Mouse (Mus musculus) small intestine, adult 2 months (tissue): ENCODE results near the gene R3hdm2. TPM values are rescaled to one million over a fixed set of nuclear protein-coding genes. Genes with fewer than 3 reads are reported as not detected.

Experiments
- H3K27ac ChIP-seq: fragments of 200-500 bp; 2 replicates; pipeline ENCODE4 v1.5.1; 2012; ENCODE audit warnings: low read depth, low read length, control low read depth, inconsistent platforms; ENCODE audit not compliant: insufficient read depth
- H3K27me3 ChIP-seq: fragments of 200-500 bp; 2 replicates; pipeline ENCODE4 v1.6.1; 2012; ENCODE audit warnings: mild to moderate bottlenecking, moderate library complexity, low read length, inconsistent platforms; ENCODE audit not compliant: control insufficient read depth, insufficient read depth
- H3K36me3 ChIP-seq: fragments of 200-500 bp; 2 replicates; pipeline ENCODE4 v1.6.1; 2012; ENCODE audit warnings: mild to moderate bottlenecking, low read length, control low read depth, inconsistent platforms; ENCODE audit not compliant: control insufficient read depth, insufficient read depth
- H3K4me1 ChIP-seq: fragments of 200-500 bp; 2 replicates; pipeline ENCODE4 v1.6.1; 2012; ENCODE audit warnings: low read length, inconsistent platforms, mixed read lengths; ENCODE audit not compliant: control insufficient read depth, insufficient read depth, insufficient read length
- H3K4me3 ChIP-seq: fragments of 200-500 bp; 2 replicates; pipeline ENCODE4 v1.5.1; 2012; ENCODE audit warnings: low read depth, mild to moderate bottlenecking, control low read depth, inconsistent platforms, low read length, moderate library complexity
- CTCF ChIP-seq: fragments of 200-500 bp; IDR thresholded peaks from 2 replicates; pipeline ENCODE4 v1.5.1; 2012; ENCODE audit warnings: low read depth, mild to moderate bottlenecking, control low read depth, inconsistent platforms, low read length, moderate library complexity, mixed read lengths; ENCODE audit not compliant: insufficient replicate concordance, insufficient read length; ENCODE audit errors: extremely low read depth
- POLR2A ChIP-seq: fragments of 200-500 bp; IDR thresholded peaks from 2 replicates; pipeline ENCODE4 v1.6.1; 2012; ENCODE audit warnings: low read depth, mild to moderate bottlenecking, control low read depth, inconsistent platforms, low read length, moderate library complexity
- WGBS: fragments of 180-500 bp; shearing (Covaris S2); methylation state at CpG from one replicate; pipeline ENCODE4 v1.1.7; 2018; 5-methylcytosine and 5-hydroxymethylcytosine counted together
- polyA plus RNA-seq: library from polyadenylated mRNA; depleted of rRNA; stranded (reverse); fragments of >200 nt; gene quantifications from 2 replicates; pipeline ENCODE4 v1.2.3, GENCODE M21; 2012

R3hdm2 gene
- polyA plus RNA-seq, 1 experiment: 103 TPM

- Histone ChIP-seq H3K36me3 (peaks cover 7% of the 10 kb centered on the region; the same call in 1 of the 2 replicates), H3K4me3 (no peak overlapping the region), H3K27me3 (peaks cover 34% of the 10 kb centered on the region), H3K4me1 (peaks cover 22% of the 10 kb centered on the region), H3K27ac (no peak overlapping the region)
- 47% methylated on average over 13 of the region's 13 CpGs for WGBS
- TF ChIP-seq CTCF: no peak
- no peak for TF ChIP-seq POLR2A
These were observed 134.1 kb downstream of the R3hdm2 start for GRCm38 (mm10) chr10:127514111-127514698.

GRCm38 (mm10) chr10:127514764-127515163 is 134.6 kb downstream of the R3hdm2 start, which contains the start of gene Ndufa4l2:
Ndufa4l2 (plus strand) TSS chr10:127514967.
- H3K4me3 ChIP-seq: 0 out of 2 replicates have a peak within 1 kb of the TSS, but pooled peaks have one; percentile 0
- H3K36me3 ChIP-seq: peaks cover 10% of the 10 kb centered on the region
- peaks cover 30% of the 10 kb centered on the region for H3K27me3 ChIP-seq
- TF ChIP-seq CTCF: no peak
- TF ChIP-seq POLR2A: no peak
- 40% methylated on average over 6 of the region's 6 CpGs for WGBS
- no peak within 1 kb of the TSS for H3K27ac ChIP-seq
- H3K4me1 ChIP-seq: peaks cover 19% of the 10 kb centered on the region

- WGBS: 67% methylated on average over 9 of the region's 9 CpGs
- peaks cover 10% of the 10 kb centered on the region for H3K36me3 ChIP-seq
- H3K4me3 ChIP-seq: 0 out of 2 replicates have a peak overlapping the region, but pooled peaks have one; percentile 0
- H3K4me1 ChIP-seq: peaks cover 19% of the 10 kb centered on the region
- no peak overlapping the region for H3K27ac ChIP-seq
- TF ChIP-seq POLR2A: no peak
- no peak for TF ChIP-seq CTCF
- H3K27me3 ChIP-seq: peaks cover 27% of the 10 kb centered on the region
These were observed 135.3 kb downstream of the R3hdm2 start for GRCm38 (mm10) chr10:127515271-127515982.

GRCm38 (mm10) chr10:127515983-127516459 is 135.9 kb downstream of the R3hdm2 start:
- 32% methylated on average over 8 of the region's 8 CpGs for whole genome bisulfite sequencing
- Histone ChIP-seq H3K27me3 (peaks cover 22% of the 10 kb centered on the region), H3K4me3 (no peak overlapping the region), H3K27ac (no peak overlapping the region), H3K4me1 (peaks cover 19% of the 10 kb centered on the region), H3K36me3 (peaks cover 10% of the 10 kb centered on the region)
- TF ChIP-seq POLR2A: no peak
- TF ChIP-seq CTCF: no peak

DNA sequence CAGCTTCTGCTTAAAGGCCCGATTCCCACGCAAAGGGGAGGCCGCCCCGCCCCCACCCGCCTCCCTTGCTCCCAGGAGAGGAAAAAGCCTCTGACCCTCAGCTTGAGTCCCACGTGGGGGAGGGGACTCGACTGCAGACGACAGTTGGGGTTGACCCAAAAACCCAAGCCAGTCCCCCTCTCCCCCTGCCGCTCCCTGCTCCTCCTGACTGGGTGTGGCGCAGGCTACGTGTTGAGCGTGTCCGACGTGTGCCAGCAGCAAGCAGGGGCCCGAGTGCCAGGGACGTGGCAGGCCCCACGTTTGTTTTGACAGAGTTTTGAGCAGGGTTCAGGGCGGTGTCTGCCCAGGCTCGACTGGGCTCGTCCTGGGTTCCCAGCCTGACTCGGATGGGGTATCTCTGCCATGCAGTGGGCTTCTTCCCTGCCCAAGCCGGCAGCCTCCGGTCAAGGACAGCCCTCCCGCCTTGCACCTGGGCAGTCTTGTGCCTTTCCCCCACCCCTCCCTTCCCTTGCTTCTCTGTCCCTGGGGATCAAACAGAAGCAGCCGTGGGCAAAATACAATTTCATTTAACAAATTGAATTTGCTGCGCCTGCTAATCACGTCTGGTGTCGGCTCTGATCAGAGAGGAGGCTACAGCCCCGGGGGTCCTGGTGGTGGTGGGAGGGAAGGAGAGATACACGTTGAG is 136.6 kb downstream of the R3hdm2 start:
- TF ChIP-seq CTCF: no peak
- TF ChIP-seq POLR2A: no peak
- H3K4me1 ChIP-seq: peaks cover 15% of the 10 kb centered on the region
- H3K27ac ChIP-seq: no peak overlapping the region
- 0 out of 2 replicates have a peak overlapping the region, but pooled peaks have one; percentile 6 for H3K4me3 ChIP-seq
- 34% methylated on average over 30 of the region's 30 CpGs for WGBS
- peaks cover 15% of the 10 kb centered on the region for H3K27me3 ChIP-seq
- peaks cover 10% of the 10 kb centered on the region for H3K36me3 ChIP-seq

GRCm38 (mm10) chr10:127517941-127518340 is 137.8 kb downstream of the R3hdm2 start:
- H3K36me3 ChIP-seq: peaks cover 10% of the 10 kb centered on the region
- peaks cover 14% of the 10 kb centered on the region for H3K4me1 ChIP-seq
- WGBS: 96% methylated on average over 22 of the region's 22 CpGs
- peaks cover 10% of the 10 kb centered on the region for H3K27me3 ChIP-seq
- TF ChIP-seq POLR2A: no peak
- no peak for TF ChIP-seq CTCF
- no peak overlapping the region for H3K27ac ChIP-seq
- H3K4me3 ChIP-seq: no peak overlapping the region
